Mouse (Mus musculus): ENCODE data around the gene Actrt3. TPM values are rescaled to one million over a fixed set of nuclear protein-coding genes. Genes with fewer than 3 reads are reported as not detected.
"Not testable (repeated sequence)": the region's sequence is repeated elsewhere in the genome, so short reads cannot be mapped to it uniquely, and the experiment has no call there.

The Actrt3 gene
- polyA plus RNA-seq, 1 experiment from 2014 or later: 0.09 TPM

GRCm38 (mm10) chr3:30602065-30602739 is 2.5 kb upstream of the Actrt3 start, which contains the start of gene Mynn:
Mynn (plus strand) TSS chr3:30602065.
- no peaks in the 10 kb centered on the region for H3K9me3 ChIP-seq
- peak; percentile 98 for DNase-seq (ENCODE audit: extremely low spot score, low spot score)
- H3K4me3 ChIP-seq: peak within 1 kb of the TSS; percentile 92
- H3K36me3 ChIP-seq (replicated peaks): peaks cover 27% of the 10 kb centered on the region
- H3K27me3 ChIP-seq (ENCODE audit: poor library complexity, severe bottlenecking): peaks cover 26% of the 10 kb centered on the region
- under 1% methylated on average over 40 of the region's 40 CpGs for WGBS
- H3K4me1 ChIP-seq: peaks cover 20% of the 10 kb centered on the region
- peak within 1 kb of the TSS; percentile 94 for H3K27ac ChIP-seq

DNA sequence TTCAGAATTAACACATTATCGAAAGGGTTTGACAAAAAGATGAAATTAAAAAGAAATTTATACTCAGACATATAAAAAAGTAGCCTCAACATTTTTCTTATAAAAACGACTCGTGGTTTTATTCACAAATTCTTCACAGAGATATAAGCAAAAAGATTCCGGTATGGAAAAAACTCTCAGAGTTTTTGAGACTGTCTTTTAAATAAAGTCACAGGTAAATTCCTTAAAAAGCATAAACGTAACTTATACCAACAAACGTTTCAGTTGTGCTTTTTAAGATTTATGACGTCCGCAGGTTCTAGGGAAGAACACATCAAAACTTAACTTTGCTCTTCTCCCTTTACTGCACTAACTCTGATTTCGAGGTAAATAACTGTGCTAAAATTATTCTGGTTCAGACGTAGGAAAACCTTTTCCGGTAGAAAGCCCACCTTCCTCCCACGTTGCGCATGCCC is 1.9 kb upstream of the Actrt3 start:
- Histone ChIP-seq H3K27ac (peak overlapping the region; percentile 94), H3K36me3 (replicated peaks) (peaks cover 24% of the 10 kb centered on the region), H3K9me3 (no peaks in the 10 kb centered on the region), H3K27me3 (ENCODE audit: poor library complexity, severe bottlenecking) (peaks cover 32% of the 10 kb centered on the region), H3K4me1 (peaks cover 20% of the 10 kb centered on the region), H3K4me3 (peak overlapping the region; percentile 92)
- 1% methylated on average over 13 of the region's 13 CpGs for WGBS
- no peak for DNase-seq (ENCODE audit: extremely low spot score, low spot score)

- H3K4me1 ChIP-seq: peaks cover 21% of the 10 kb centered on the region
- H3K27ac ChIP-seq: no peak overlapping the region
- H3K9me3 ChIP-seq: no peaks in the 10 kb centered on the region
- peak; percentile 79 for DNase-seq (ENCODE audit: extremely low spot score, low spot score)
- whole genome bisulfite sequencing: 0% methylated on average over 17 of the region's 17 CpGs
- peaks cover 37% of the 10 kb centered on the region for H3K27me3 ChIP-seq (ENCODE audit: poor library complexity, severe bottlenecking)
- peak overlapping the region; percentile 92 for H3K4me3 ChIP-seq
- peaks cover 19% of the 10 kb centered on the region for H3K36me3 ChIP-seq (replicated peaks)
Observed at GRCm38 (mm10) chr3:30601175-30601574, 1.4 kb upstream of the Actrt3 start.

DNA sequence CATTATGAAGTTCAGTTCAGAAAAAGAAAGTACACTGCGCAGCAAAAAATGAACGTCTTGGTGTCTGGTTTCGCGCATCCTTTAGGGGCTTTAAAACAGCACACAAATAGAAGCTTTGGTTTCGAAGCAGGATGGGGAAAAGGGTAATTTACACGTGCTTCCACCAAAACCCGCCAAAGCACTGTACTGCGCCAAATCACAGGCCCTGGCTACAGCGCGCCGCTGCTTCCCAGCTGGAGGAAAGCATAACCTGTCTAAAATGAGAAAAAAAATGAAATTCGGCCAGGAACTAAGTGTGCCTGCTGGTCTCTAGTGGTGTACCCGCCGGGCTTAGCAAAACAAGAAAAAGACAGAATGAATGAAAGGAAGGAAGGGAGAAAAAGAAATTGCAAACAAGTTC is 978 bp upstream of the Actrt3 start:
- DNase-seq (ENCODE audit: extremely low spot score, low spot score): peak; percentile 60
- H3K27ac ChIP-seq: peak overlapping the region; percentile 81
- 0% methylated on average over 14 of the region's 14 CpGs for WGBS
- peaks cover 41% of the 10 kb centered on the region for H3K27me3 ChIP-seq (ENCODE audit: poor library complexity, severe bottlenecking)
- H3K4me3 ChIP-seq: peak overlapping the region; percentile 92
- H3K36me3 ChIP-seq (replicated peaks): peaks cover 15% of the 10 kb centered on the region
- no peaks in the 10 kb centered on the region for H3K9me3 ChIP-seq
- peaks cover 26% of the 10 kb centered on the region for H3K4me1 ChIP-seq

- WGBS: 80% methylated on average over 7 of the region's 7 CpGs
- Histone ChIP-seq H3K36me3 (replicated peaks) (no peaks in the 10 kb centered on the region), H3K4me3 (no peak overlapping the region), H3K9me3 (no peaks in the 10 kb centered on the region), H3K27ac (no peak overlapping the region), H3K4me1 (peaks cover 27% of the 10 kb centered on the region), H3K27me3 (ENCODE audit: poor library complexity, severe bottlenecking) (peaks cover 41% of the 10 kb centered on the region)
- DNase-seq (ENCODE audit: extremely low spot score, low spot score): no peak
Observed at GRCm38 (mm10) chr3:30597271-30597670, 2.5 kb downstream of the Actrt3 start.

DNA sequence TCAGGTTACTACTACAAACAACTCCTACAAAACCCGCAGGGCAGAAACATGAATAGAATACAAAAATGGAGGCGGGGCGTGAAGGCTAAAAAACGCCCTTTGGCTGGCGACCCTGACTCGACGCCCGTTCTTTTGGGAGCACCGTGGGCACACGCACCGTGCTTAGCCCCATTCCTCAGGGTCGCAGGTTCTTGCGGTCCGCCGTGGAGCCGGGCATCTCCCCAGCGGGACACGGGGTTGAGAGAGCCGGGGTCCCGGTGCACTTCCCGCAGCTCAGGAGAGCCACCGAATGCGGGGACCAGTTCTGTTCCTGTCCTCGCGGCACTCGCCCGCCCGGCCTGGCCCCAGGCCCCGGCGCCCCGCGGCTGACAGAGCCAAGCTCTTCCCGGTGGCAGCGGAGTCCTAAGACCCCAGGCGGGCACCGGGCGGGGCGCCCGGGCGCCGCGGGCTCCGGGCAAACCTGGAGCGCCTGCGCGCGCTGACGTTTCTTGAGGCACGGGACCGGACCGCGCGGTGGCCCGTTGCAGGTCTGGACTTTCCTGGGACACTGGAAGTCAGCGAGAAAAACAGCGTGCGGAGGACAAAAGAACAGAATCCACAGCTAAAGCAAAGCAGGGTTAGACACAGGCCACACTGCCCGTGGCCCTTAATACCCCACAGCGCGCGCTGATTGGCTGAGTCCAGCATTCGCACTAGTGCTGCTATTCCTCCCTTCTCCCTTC is 4.5 kb downstream of the Actrt3 start:
- DNase-seq (ENCODE audit: extremely low spot score, low spot score): peak; percentile 60
- Histone ChIP-seq H3K36me3 (replicated peaks) (no peaks in the 10 kb centered on the region), H3K4me1 (peaks cover 27% of the 10 kb centered on the region), H3K27ac (peak overlapping the region; percentile 91), H3K27me3 (ENCODE audit: poor library complexity, severe bottlenecking) (peaks cover 41% of the 10 kb centered on the region), H3K9me3 (no peaks in the 10 kb centered on the region), H3K4me3 (peak overlapping the region; percentile 80)
- under 1% methylated on average over 62 of the region's 62 CpGs for WGBS

- Histone ChIP-seq H3K9me3 (no peaks in the 10 kb centered on the region), H3K4me1 (peaks cover 16% of the 10 kb centered on the region), H3K27me3 (ENCODE audit: poor library complexity, severe bottlenecking) (peaks cover 32% of the 10 kb centered on the region), H3K4me3 (no peak overlapping the region), H3K27ac (no peak overlapping the region), H3K36me3 (replicated peaks) (no peaks in the 10 kb centered on the region)
- DNase-seq (ENCODE audit: extremely low spot score, low spot score): no peak
- 73% methylated on average over 4 of the region's 4 CpGs for WGBS
Observed at GRCm38 (mm10) chr3:30593719-30594485, 5.8 kb downstream of the Actrt3 start.

- 0% methylated on average over 2 of the region's 2 CpGs for WGBS
- Histone ChIP-seq H3K36me3 (replicated peaks) (no peaks in the 10 kb centered on the region), H3K9me3 (no peaks in the 10 kb centered on the region), H3K27ac (no peak overlapping the region), H3K27me3 (ENCODE audit: poor library complexity, severe bottlenecking) (peaks cover 17% of the 10 kb centered on the region), H3K4me1 (peaks cover 16% of the 10 kb centered on the region), H3K4me3 (no peak overlapping the region)
- no peak for DNase-seq (ENCODE audit: extremely low spot score, low spot score)
Observed at GRCm38 (mm10) chr3:30592418-30592853, 7.3 kb downstream of the Actrt3 start.

DNA sequence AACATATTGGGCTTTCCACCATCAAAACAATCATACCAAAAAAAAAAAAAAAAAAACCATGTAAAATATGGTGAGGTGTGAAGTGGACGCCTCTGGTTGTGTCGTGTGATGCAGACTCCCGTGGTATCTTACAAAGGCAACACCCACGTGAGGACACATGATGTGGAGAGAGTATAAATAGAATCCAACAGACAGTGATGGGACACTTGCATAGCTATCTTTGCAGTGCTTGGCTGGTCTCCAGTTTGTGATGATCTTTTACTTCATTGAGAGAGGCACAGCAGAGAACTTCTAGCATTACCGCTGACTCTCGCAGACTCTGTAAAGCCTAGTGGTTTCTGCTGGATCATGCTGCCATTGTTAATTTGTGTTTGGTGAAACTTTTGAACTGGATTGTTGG is 10.9 kb downstream of the Actrt3 start:
- H3K9me3 ChIP-seq: no peaks in the 10 kb centered on the region
- H3K4me1 ChIP-seq: peaks cover 6% of the 10 kb centered on the region; the same call in 1 of the 2 replicates
- H3K27me3 ChIP-seq (ENCODE audit: poor library complexity, severe bottlenecking): no peaks in the 10 kb centered on the region
- H3K36me3 ChIP-seq (replicated peaks): no peaks in the 10 kb centered on the region
- DNase-seq (ENCODE audit: extremely low spot score, low spot score): no peak
- no peak overlapping the region for H3K4me3 ChIP-seq
- H3K27ac ChIP-seq: no peak overlapping the region
- 91% methylated on average over 6 of the region's 6 CpGs for WGBS

DNA sequence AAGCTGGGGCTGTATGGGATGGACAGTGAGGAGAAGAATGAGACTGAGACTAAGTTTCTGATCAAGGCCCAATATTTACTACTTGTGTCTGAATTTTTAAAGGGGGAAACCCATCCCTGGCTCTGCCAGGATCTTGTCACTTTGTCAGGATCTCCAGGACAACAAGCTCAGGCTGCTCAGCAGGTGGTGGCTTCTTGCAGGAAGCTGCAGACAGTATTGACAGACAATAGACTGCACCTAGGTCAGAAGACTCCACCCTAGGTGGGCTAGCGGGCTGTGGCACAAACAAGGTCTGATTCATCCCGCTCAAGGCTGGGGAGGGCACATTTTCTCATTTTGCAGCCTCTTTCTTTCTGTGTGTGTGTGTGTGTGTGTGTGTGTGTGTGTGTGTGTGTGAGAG is 26.2 kb downstream of the Actrt3 start:
- 12% methylated on average over 2 of the region's 2 CpGs for WGBS
- peaks cover 4% of the 10 kb centered on the region; the same call in 1 of the 2 replicates for H3K4me1 ChIP-seq
- DNase-seq (ENCODE audit: extremely low spot score, low spot score): no peak
- no peaks in the 10 kb centered on the region for H3K27me3 ChIP-seq (ENCODE audit: poor library complexity, severe bottlenecking)
- no peaks in the 10 kb centered on the region for H3K36me3 ChIP-seq (replicated peaks)
- no peak overlapping the region for H3K27ac ChIP-seq
- no peak overlapping the region for H3K4me3 ChIP-seq
- no peaks in the 10 kb centered on the region for H3K9me3 ChIP-seq

DNA sequence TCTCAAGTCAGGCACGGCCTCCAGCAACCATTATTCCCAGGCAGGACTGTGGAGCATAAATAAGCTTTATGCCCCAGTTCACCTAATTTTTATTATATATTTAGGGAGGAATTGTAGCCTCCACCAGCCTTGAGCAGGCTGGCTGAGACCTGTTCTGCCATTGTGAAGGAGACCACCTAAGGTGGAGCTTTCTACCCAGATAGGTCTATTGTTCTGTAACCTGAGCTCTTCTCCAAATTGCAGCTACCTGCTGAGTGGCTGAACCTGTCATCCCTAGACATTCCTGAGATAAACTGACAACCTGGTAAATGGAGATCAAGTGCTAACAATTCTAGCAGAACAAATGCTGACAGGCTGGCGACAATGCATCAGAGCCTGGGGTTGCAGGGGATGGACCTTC is 33.4 kb downstream of the Actrt3 start:
- H3K4me3 ChIP-seq; H3K36me3 ChIP-seq (replicated peaks); DNase-seq (ENCODE audit: extremely low spot score, low spot score); H3K9me3 ChIP-seq; H3K4me1 ChIP-seq; H3K27ac ChIP-seq: not testable (repeated sequence)
- WGBS: 0% methylated on average over 1 of the region's 2 CpGs
- H3K27me3 ChIP-seq (ENCODE audit: poor library complexity, severe bottlenecking): peaks cover 14% of the 10 kb centered on the region

- no peaks in the 10 kb centered on the region for H3K9me3 ChIP-seq
- H3K4me3 ChIP-seq: no peak overlapping the region
- H3K4me1 ChIP-seq: no peaks in the 10 kb centered on the region
- H3K36me3 ChIP-seq (replicated peaks): no peaks in the 10 kb centered on the region
- no peak for DNase-seq (ENCODE audit: extremely low spot score, low spot score)
- WGBS: 60% methylated on average over 6 of the region's 6 CpGs
- peaks cover 14% of the 10 kb centered on the region for H3K27me3 ChIP-seq (ENCODE audit: poor library complexity, severe bottlenecking)
- no peak overlapping the region for H3K27ac ChIP-seq
Observed at GRCm38 (mm10) chr3:30560677-30561314, 38.9 kb downstream of the Actrt3 start.

All from forebrain, embryonic 10.5 days (tissue).